Comparison of ENCODE assay signal across 19 mouse cellular contexts in the genomic region with DNA sequence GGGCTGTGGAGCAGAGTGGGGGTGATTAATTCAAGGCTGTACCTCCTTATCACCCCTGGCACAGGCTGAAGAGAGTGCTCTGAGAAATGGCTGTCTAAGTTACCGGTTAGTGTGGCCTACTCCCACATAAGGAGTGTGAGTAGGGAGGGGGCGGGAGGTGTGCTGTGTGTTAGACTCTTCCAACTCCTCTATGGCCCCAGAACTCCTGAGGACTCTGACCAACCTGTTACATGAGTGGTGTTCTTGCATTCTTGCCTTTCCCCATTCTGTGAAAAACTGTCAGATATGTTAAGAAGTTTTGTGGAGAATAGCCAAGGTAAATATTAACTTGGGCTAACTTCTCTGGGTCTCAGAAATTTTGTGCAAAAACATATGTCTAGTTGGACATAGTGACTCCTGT.
A peak's percentile ranks its signal among the peaks of the same experiment; 100 is the strongest.
DNase-seq lines count a peak whose midpoint lies in the region; ATAC-seq and TF ChIP-seq lines count a peak whose summit lies in the region.
"Had no signal": no experiment of that assay in that cellular context is flagged by ENCODE, and none has a peak within 500 bp of the region (broad histone marks: within the 10 kb centered on the region; RNA-seq: fewer than 3 reads in every experiment).

No protein-coding gene starts in this region.

- no peak overlapping the region for H3K4me2 ChIP-seq in lung, postnatal 0 days (replicated peaks; ENCODE audit: low read depth, low read length)
- H3K4me2 ChIP-seq in forebrain, postnatal 0 days (ENCODE audit: low read depth), result no peak overlapping the region
- H3K4me2 ChIP-seq: embryonic facial prominence, embryonic 15.5 days; hindbrain, embryonic 13.5 days had no signal

- H3K36me3 ChIP-seq in kidney, adult 2 months (ENCODE audit: control insufficient read depth, insufficient read depth, low read length), result no peaks in the 10 kb centered on the region
- no peaks in the 10 kb centered on the region for H3K36me3 ChIP-seq in lung, postnatal 0 days (ENCODE audit: insufficient read depth, low read length)
- no peaks in the 10 kb centered on the region for H3K36me3 ChIP-seq in forebrain, postnatal 0 days (ENCODE audit: insufficient read depth)
- H3K36me3 ChIP-seq: embryonic facial prominence, embryonic 15.5 days; forebrain, embryonic 10.5 days; hindbrain, embryonic 13.5 days had no signal

- H3K9me3 ChIP-seq in lung, postnatal 0 days (ENCODE audit: low read length), result no peaks in the 10 kb centered on the region
- no peaks in the 10 kb centered on the region for H3K9me3 ChIP-seq in forebrain, postnatal 0 days (ENCODE audit: low read length)
- H3K9me3 ChIP-seq: embryonic facial prominence, embryonic 15.5 days; forebrain, embryonic 10.5 days; hindbrain, embryonic 13.5 days had no signal

- H3K27me3 ChIP-seq in kidney, adult 2 months (replicated peaks; ENCODE audit: control insufficient read depth, insufficient read depth, low read length), result no peaks in the 10 kb centered on the region
- no peaks in the 10 kb centered on the region for H3K27me3 ChIP-seq in lung, postnatal 0 days (replicated peaks; ENCODE audit: insufficient read depth, low read length)
- H3K27me3 ChIP-seq in forebrain, postnatal 0 days (ENCODE audit: insufficient read depth, low read length), result no peaks in the 10 kb centered on the region
- H3K27me3 ChIP-seq: embryonic facial prominence, embryonic 15.5 days; hindbrain, embryonic 13.5 days had no signal

- peak; percentile 16 for DNase-seq in kidney, postnatal 14 days
- no peak for DNase-seq in kidney, adult 2 months
- DNase-seq in ovary, adult 18-20 months (ENCODE audit: low spot score), result peak; percentile 39
- no peak for DNase-seq in ovary, postnatal 14 days (ENCODE audit: low spot score)
- peak; percentile 89 for DNase-seq in lung, postnatal 0 days (ENCODE audit: low spot score)
- DNase-seq in forebrain, postnatal 0 days, result no peak
- DNase-seq: adrenal gland, adult 8-10 months; cerebellum, adult 11 months; cerebellum, adult 8-10 months; cerebellum, postnatal 14 days; embryo, embryonic 11 days; gastrocnemius, postnatal 36 days; heart, adult 11 months; heart, postnatal 14 days had no signal

- peaks cover 13% of the 10 kb centered on the region; the same call in 1 of the 2 replicates for H3K4me1 ChIP-seq in kidney, adult 2 months (ENCODE audit: control insufficient read depth, insufficient read depth, low read length)
- no peaks in the 10 kb centered on the region; the same call in 1 of the 2 replicates for H3K4me1 ChIP-seq in lung, postnatal 0 days (ENCODE audit: insufficient read depth, low read depth, low read length)
- peaks cover 13% of the 10 kb centered on the region; the same call in 1 of the 2 replicates for H3K4me1 ChIP-seq in forebrain, postnatal 0 days (ENCODE audit: insufficient read depth)
- H3K4me1 ChIP-seq: embryonic facial prominence, embryonic 15.5 days had no signal

- no peak overlapping the region for H3K27ac ChIP-seq in kidney, adult 2 months (ENCODE audit: insufficient read depth, low read depth, low read length)
- 0 out of 2 replicates have a peak overlapping the region, but pooled peaks have one; percentile 2 for H3K27ac ChIP-seq in lung, postnatal 0 days (ENCODE audit: low read length)
- H3K27ac ChIP-seq in forebrain, postnatal 0 days (ENCODE audit: low read depth, low read length), result no peak overlapping the region
- H3K27ac ChIP-seq: embryonic facial prominence, embryonic 15.5 days; forebrain, embryonic 10.5 days; hindbrain, embryonic 13.5 days had no signal

- WGBS in kidney, adult 2 months, result 65% methylated on average over 2 of the region's 2 CpGs
- 45% methylated on average over 2 of the region's 2 CpGs for WGBS in lung, postnatal 0 days
- 89% methylated on average over 2 of the region's 2 CpGs for WGBS in forebrain, postnatal 0 days

- TF ChIP-seq CTCF in kidney, adult 2 months (conservative IDR thresholded peaks at IDR 0.05; ENCODE audit: insufficient read depth, insufficient read length, low read depth, low read length), result no peak
- no peak for TF ChIP-seq CTCF in lung, postnatal 0 days (IDR thresholded peaks at IDR 0.05)
- TF ChIP-seq CTCF in forebrain, postnatal 0 days (IDR thresholded peaks at IDR 0.05; ENCODE audit: low read depth), result no peak

- peak; percentile 71 for TF ChIP-seq EP300 in lung, postnatal 0 days (IDR thresholded peaks at IDR 0.05)

- H3K9ac ChIP-seq in lung, postnatal 0 days (replicated peaks; ENCODE audit: low read depth), result no peak overlapping the region
- no peak overlapping the region for H3K9ac ChIP-seq in forebrain, postnatal 0 days
- H3K9ac ChIP-seq: embryonic facial prominence, embryonic 15.5 days; hindbrain, embryonic 13.5 days had no signal

- TF ChIP-seq POLR2A in kidney, adult 2 months (IDR thresholded peaks at IDR 0.05; ENCODE audit: low read depth, low read length), result no peak

- ATAC-seq in lung, postnatal 0 days, result peak; percentile 96
- no peak for ATAC-seq in forebrain, postnatal 0 days
- ATAC-seq: forebrain, embryonic 14.5 days had no signal

- H3K4me3 ChIP-seq in kidney, adult 2 months (ENCODE audit: insufficient read depth, low read depth, low read length), result no peak overlapping the region
- no peak overlapping the region for H3K4me3 ChIP-seq in lung, postnatal 0 days (ENCODE audit: low read depth, low read length)
- H3K4me3 ChIP-seq in forebrain, postnatal 0 days (ENCODE audit: low read depth, low read length), result no peak overlapping the region
- H3K4me3 ChIP-seq: embryonic facial prominence, embryonic 15.5 days; erythroblast, embryonic 14.5 days; forebrain, embryonic 10.5 days; hindbrain, embryonic 13.5 days had no signal

Comparison
In these comparisons a context has a peak if more than half of its experiments do, and no peak if none do; other contexts are left out.
1. DNase-seq: peak in kidney, postnatal 14 days (single experiment), ovary, adult 18-20 months (single experiment) and lung, postnatal 0 days (single experiment); none in kidney, adult 2 months (single experiment), ovary, postnatal 14 days (single experiment) and forebrain, postnatal 0 days (single experiment).